Mouse (Mus musculus): Measurements from ENCODE around the gene Pdzd7. TPM values are rescaled to one million over a fixed set of nuclear protein-coding genes. Genes with fewer than 3 reads are reported as not detected.

Pdzd7 gene
- polyA plus RNA-seq, 2 experiments: 0.03 TPM; not detected in 1

DNA sequence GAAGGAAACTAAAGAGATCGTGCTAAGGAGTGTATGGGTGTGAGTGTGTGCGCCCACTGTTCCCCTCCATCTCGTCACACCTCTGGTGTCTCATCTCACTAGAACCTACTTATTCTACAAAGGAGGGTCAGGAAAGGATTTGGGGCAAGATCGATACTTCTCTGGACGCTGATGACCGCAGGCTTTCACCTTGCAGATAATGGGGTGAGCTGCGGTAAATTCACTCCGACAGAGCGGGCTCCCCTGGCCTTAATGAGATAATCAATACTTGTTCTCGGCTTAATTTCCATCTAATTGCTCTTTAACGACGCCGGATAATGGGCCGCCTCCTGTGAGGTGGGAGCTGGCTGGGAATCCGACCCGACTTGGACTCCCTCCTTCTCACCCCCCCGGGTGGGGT, 21.7 kb upstream of the Pdzd7 start:
- H3K27me3 ChIP-seq (ENCODE audit: control insufficient read depth, insufficient read depth, low read length): peaks cover 16% of the 10 kb centered on the region
- H3K9ac ChIP-seq (replicated peaks): no peak overlapping the region
- H3K4me1 ChIP-seq (replicated peaks; ENCODE audit: control insufficient read depth in 2 of 2, insufficient read depth in 2 of 2, low read length in 1 of 2): peaks cover 10 to 16% of the 10 kb centered on the region in 2 experiments
- WGBS (ENCODE audit: insufficient replicate concordance): 56% methylated on average over 17 of the region's 17 CpGs
- H3K36me3 ChIP-seq (replicated peaks; ENCODE audit: control insufficient read depth, insufficient read depth, low read depth): no peaks in the 10 kb centered on the region
- ATAC-seq (ENCODE audit: insufficient read depth) (no peak), DNase-seq (ENCODE audit: low read depth in 3 of 3, low spot score in 3 of 3) (no peak)
- H3K9me3 ChIP-seq (ENCODE audit: control insufficient read depth, low read length): no peaks in the 10 kb centered on the region
- no peak overlapping the region for H3K27ac ChIP-seq
- H3K4me3 ChIP-seq (ENCODE audit: insufficient read depth in 1 of 2, low read depth in 2 of 2, low read length in 2 of 2): no peak overlapping the region
- H3K4me2 ChIP-seq (ENCODE audit: low read depth): no peak overlapping the region
- TF ChIP-seq EP300 (IDR thresholded peaks at IDR 0.05; ENCODE audit: low read depth) (no peak), CTCF (IDR thresholded peaks at IDR 0.05; ENCODE audit: low read depth) (no peak)

DNA sequence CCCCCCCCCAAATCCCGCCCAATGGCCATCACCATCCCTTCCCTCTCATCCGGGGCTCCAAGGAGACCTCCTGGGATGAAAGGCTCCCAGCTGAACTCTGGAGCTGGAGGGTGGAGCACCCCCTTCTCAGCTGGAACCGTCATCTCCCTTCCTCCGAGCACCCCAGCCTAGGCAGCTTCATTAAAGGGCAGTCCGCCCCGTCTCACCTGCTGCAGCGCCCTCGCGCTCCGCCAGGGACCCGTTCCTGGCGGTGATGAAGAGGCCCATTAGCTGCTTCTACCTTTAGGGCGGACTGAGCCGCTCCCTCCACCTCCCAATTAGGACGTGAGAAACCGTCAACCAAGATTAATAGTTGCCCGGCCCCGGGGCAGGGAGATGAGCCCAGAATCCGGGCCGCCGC, 19.7 kb upstream of the Pdzd7 start:
- TF ChIP-seq EP300 (IDR thresholded peaks at IDR 0.05; ENCODE audit: low read depth) (no peak), CTCF (IDR thresholded peaks at IDR 0.05; ENCODE audit: low read depth) (no peak)
- no peak overlapping the region for H3K4me2 ChIP-seq (ENCODE audit: low read depth)
- DNase-seq (ENCODE audit: low read depth in 3 of 3, low spot score in 3 of 3) (no peak), ATAC-seq (ENCODE audit: insufficient read depth) (no peak)
- H3K9me3 ChIP-seq (ENCODE audit: control insufficient read depth, low read length): no peaks in the 10 kb centered on the region
- 21% methylated on average over 21 of the region's 21 CpGs for WGBS (ENCODE audit: insufficient replicate concordance)
- H3K27ac ChIP-seq: no peak overlapping the region
- no peak overlapping the region for H3K4me3 ChIP-seq (ENCODE audit: insufficient read depth in 1 of 2, low read depth in 2 of 2, low read length in 2 of 2)
- H3K4me1 ChIP-seq (replicated peaks; ENCODE audit: control insufficient read depth in 2 of 2, insufficient read depth in 2 of 2, low read length in 1 of 2): peaks cover 11 to 21% of the 10 kb centered on the region in 2 experiments
- H3K27me3 ChIP-seq (ENCODE audit: control insufficient read depth, insufficient read depth, low read length): peaks cover 16% of the 10 kb centered on the region
- H3K9ac ChIP-seq (replicated peaks): no peak overlapping the region
- no peaks in the 10 kb centered on the region for H3K36me3 ChIP-seq (replicated peaks; ENCODE audit: control insufficient read depth, insufficient read depth, low read depth)

DNA sequence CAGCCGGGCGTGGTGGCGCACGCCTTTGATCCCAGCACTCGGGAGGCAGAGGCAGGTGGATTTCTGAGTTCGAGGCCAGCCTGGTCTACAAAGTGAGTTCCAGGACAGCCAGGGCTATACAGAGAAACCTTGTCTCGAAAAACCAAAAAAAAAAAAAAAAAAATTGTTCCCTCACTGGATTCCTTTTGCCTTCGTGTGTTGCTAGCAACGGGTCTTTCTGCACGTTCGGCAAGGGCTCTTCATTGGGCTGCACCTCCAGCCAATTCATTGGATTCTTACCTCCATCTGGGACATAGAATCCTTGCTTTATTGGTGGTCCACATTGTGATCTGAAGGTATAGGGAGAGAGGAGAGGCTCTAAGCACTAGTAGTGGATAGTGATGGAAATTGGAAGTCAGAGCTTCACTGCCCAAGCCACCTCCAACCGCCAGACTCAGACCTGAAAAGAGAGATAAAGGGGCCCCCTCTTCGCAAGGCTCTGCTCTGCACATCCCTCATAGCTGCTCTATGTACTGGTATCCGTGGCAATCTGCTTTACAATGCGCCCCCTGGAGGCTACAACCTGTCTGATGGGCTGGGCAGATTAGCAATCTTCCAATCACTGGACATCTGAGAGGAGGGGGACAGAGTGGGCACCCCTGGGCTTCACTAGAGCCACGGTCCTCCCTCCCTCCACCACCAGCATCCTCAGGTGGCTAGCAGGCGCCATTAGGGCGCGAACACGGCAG, 18.2 kb upstream of the Pdzd7 start:
- no peak overlapping the region for H3K27ac ChIP-seq
- WGBS (ENCODE audit: insufficient replicate concordance): 28% methylated on average over 20 of the region's 20 CpGs
- H3K4me2 ChIP-seq (ENCODE audit: low read depth): peak overlapping the region; percentile 56
- H3K9ac ChIP-seq (replicated peaks): peak overlapping the region; percentile 27
- H3K27me3 ChIP-seq (ENCODE audit: control insufficient read depth, insufficient read depth, low read length): peaks cover 16% of the 10 kb centered on the region
- DNase-seq (ENCODE audit: low read depth in 3 of 3, low spot score in 3 of 3): no peak
- peaks cover 16 to 28% of the 10 kb centered on the region in 2 experiments for H3K4me1 ChIP-seq (replicated peaks; ENCODE audit: control insufficient read depth in 2 of 2, insufficient read depth in 2 of 2, low read length in 1 of 2)
- no peaks in the 10 kb centered on the region for H3K36me3 ChIP-seq (replicated peaks; ENCODE audit: control insufficient read depth, insufficient read depth, low read depth)
- H3K4me3 ChIP-seq (ENCODE audit: insufficient read depth in 1 of 2, low read depth in 2 of 2, low read length in 2 of 2): peak overlapping the region; percentile 7 to 12; a peak in 1 of 4 replicates
- H3K9me3 ChIP-seq (ENCODE audit: control insufficient read depth, low read length): no peaks in the 10 kb centered on the region
- peak; percentile 83 for TF ChIP-seq CTCF (IDR thresholded peaks at IDR 0.05; ENCODE audit: low read depth)
- TF ChIP-seq EP300 (IDR thresholded peaks at IDR 0.05; ENCODE audit: low read depth): 0 out of 2 replicates have a peak, but pooled peaks have one; percentile 29
- ATAC-seq (ENCODE audit: insufficient read depth): peak; percentile 76

DNA sequence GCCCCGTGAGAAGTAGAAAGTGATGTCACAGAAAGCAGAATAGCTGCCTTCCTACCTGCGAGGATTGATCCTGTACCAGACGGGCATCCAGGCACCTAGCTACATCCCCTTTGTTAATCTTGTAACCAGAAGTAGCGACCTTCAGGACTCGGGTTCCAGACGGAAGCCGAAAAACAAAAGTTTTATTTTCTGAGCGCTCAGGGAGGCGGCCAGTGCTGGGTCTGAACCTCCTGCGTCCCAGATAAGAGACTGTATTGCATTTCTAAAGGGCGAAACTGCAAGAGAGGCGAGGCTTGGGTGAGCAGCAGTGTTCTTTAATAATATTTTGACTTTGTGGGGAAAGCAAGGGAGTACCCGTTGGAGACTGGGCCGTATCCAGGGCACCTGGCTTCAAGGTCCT, 13.3 kb upstream of the Pdzd7 start:
- peaks cover 21 to 32% of the 10 kb centered on the region in 2 experiments for H3K4me1 ChIP-seq (replicated peaks; ENCODE audit: control insufficient read depth in 2 of 2, insufficient read depth in 2 of 2, low read length in 1 of 2)
- peak overlapping the region; percentile 74 to 78 for H3K4me3 ChIP-seq (ENCODE audit: insufficient read depth in 1 of 2, low read depth in 2 of 2, low read length in 2 of 2)
- TF ChIP-seq CTCF (IDR thresholded peaks at IDR 0.05; ENCODE audit: low read depth) (no peak), EP300 (IDR thresholded peaks at IDR 0.05; ENCODE audit: low read depth) (0 out of 2 replicates have a peak, but pooled peaks have one; percentile 24)
- under 1% methylated on average over 14 of the region's 14 CpGs for WGBS (ENCODE audit: insufficient replicate concordance)
- DNase-seq (ENCODE audit: low read depth in 3 of 3, low spot score in 3 of 3) (no peak), ATAC-seq (ENCODE audit: insufficient read depth) (peak; percentile 65)
- H3K27ac ChIP-seq: peak overlapping the region; percentile 70
- peak overlapping the region; percentile 92 for H3K4me2 ChIP-seq (ENCODE audit: low read depth)
- no peaks in the 10 kb centered on the region for H3K36me3 ChIP-seq (replicated peaks; ENCODE audit: control insufficient read depth, insufficient read depth, low read depth)
- H3K9me3 ChIP-seq (ENCODE audit: control insufficient read depth, low read length): no peaks in the 10 kb centered on the region
- H3K27me3 ChIP-seq (ENCODE audit: control insufficient read depth, insufficient read depth, low read length): no peaks in the 10 kb centered on the region
- peak overlapping the region; percentile 88 for H3K9ac ChIP-seq (replicated peaks)

DNA sequence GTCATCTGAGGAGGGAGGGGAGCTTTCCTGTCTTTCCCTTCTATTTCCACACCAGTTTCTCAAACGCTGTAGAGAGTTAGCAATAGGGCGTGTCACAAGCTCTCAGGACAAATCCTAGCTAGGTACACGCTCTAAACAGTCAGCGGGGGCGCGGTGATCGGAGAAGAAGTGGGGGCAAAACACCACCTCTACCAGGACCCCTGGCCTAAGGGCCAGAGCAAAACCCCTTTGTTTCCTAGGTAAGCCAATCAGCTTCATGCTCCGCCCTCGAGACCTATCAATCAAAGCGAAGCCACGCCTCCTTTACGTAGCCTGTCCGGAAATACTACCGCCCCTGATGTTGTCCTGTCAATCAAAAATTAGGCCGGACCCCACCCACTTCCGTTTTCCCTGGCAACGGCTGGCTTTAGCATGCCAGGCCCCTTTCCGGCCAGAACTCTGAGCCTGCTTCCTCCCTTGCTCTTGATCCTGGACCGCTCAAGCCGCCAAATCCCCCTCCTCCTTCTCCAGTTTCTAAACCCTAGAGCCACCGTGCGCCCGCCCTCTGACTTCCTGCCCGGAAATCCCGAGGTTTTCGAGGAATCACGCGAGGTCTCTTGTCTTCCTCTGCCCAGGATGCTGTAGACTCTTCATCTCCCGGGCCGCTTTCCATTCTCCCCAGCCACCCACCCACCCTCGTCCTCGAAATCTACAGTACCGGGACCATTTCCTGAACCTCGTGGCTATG, 12.8 kb upstream of the Pdzd7 start:
- H3K4me1 ChIP-seq (replicated peaks; ENCODE audit: control insufficient read depth in 2 of 2, insufficient read depth in 2 of 2, low read length in 1 of 2): peaks cover 18 to 27% of the 10 kb centered on the region in 2 experiments
- under 1% methylated on average over 34 of the region's 34 CpGs for WGBS (ENCODE audit: insufficient replicate concordance)

More for the DNA sequence above, 12.8 kb upstream of the Pdzd7 start:
- Histone ChIP-seq H3K9me3 (ENCODE audit: control insufficient read depth, low read length) (no peaks in the 10 kb centered on the region), H3K27ac (peak overlapping the region; percentile 70), H3K27me3 (ENCODE audit: control insufficient read depth, insufficient read depth, low read length) (no peaks in the 10 kb centered on the region), H3K36me3 (replicated peaks; ENCODE audit: control insufficient read depth, insufficient read depth, low read depth) (no peaks in the 10 kb centered on the region), H3K4me2 (ENCODE audit: low read depth) (peak overlapping the region; percentile 92), H3K9ac (replicated peaks) (peak overlapping the region; percentile 88), H3K4me3 (ENCODE audit: insufficient read depth in 1 of 2, low read depth in 2 of 2, low read length in 2 of 2) (peak overlapping the region; percentile 74 to 78)
- DNase-seq (ENCODE audit: low read depth in 3 of 3, low spot score in 3 of 3) (peak; percentile 84 to 93 (median 86)), ATAC-seq (ENCODE audit: insufficient read depth) (peak; percentile 89)
- TF ChIP-seq EP300 (IDR thresholded peaks at IDR 0.05; ENCODE audit: low read depth) (0 out of 2 replicates have a peak, but pooled peaks have one; percentile 31), CTCF (IDR thresholded peaks at IDR 0.05; ENCODE audit: low read depth) (no peak)
